9 mouse cellular contexts compared by ENCODE assay signal in the genomic region with DNA sequence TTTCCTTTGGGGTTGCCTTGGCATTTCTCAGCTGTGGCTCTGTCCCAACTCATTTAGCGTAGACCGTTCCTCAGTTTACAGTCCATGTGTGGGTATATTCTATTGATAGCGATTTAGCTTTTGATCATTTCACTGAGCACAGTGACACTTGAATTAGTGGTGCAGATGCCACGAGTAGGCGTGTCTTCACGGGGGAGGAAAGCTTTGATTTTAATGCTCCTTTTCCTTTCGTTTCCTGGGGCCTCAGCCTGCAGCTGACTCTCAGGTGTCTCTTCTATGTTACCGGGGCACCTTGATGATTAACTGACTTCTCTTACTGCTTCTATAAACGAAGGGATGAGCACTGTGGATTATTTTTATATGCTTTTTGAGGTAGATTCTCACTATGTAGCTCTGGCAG.
"Had no signal": no experiment of that assay in that cellular context is flagged by ENCODE, and none has a peak within 500 bp of the region (broad histone marks: within the 10 kb centered on the region; RNA-seq: fewer than 3 reads in every experiment).

No protein-coding gene starts in this region.

- ATAC-seq: liver, postnatal 0 days; lung, postnatal 0 days; midbrain, embryonic 16.5 days had no signal

- DNase-seq: kidney, adult 2 months; kidney, postnatal 25 days; left cerebral cortex, postnatal 4 days; liver, postnatal 0 days; lung, embryonic 14.5 days; thymus, adult 2 months; thymus, postnatal 25 days had no signal
